Mouse (Mus musculus) layer of hippocampus, adult 11-12 months (tissue): ENCODE data around the gene Thpo.

Source experiments
- DNase-seq: peaks from one replicate; pipeline ENCODE4 v3.0.0; 2022; ENCODE audit warnings: low spot score

The Thpo gene

DNA sequence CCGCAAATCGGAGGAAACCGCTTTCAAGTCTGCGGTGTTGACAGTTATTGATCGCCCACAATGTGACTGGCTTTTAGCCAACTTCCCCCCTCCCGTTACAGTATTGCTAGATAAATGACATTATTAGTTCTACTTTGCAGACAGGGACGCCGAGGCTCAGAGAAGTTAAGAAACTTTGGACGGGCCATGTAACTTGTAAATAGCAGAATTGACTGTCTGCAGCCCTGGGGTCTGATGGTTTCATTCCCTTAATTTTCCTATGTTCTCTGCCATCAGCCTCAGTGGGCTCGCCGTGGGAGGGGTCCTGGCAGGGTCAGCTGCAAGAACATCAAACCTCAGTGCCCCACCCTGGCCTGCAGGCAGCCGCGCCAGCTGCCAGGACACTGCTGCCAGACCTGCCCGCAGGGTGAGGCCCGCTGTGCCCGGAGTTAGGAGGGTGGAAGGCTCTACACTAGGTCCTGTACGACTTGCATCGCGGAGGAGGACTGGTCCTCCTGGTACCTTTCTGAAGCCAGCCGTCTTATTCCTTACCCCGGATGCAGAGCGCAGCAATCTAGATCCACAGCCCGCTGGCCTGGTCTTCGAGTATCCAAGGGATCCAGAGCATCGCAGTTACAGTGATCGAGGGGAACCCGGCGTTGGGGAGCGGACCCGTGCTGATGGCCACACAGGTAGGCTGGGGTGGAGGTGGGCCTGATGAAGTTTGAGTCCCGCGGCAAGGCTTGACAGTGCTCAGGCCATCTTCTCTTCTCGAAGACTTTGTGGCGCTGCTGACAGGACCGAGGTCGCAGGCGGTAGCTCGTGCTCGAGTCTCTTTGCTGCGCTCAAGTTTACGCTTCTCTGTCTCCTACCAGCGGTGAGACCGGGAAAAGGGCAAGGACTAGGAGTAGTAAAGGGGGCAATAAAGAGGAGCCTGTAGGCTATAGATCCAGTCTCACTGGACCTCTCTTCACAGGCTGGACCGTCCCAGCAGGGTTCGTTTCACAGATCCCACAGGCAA lies at the start of gene Thpo:
TSS of gene Thpo (minus strand) at position 781 of the 1,000 bp plus-strand sequence.
- no peak for DNase-seq

DNA sequence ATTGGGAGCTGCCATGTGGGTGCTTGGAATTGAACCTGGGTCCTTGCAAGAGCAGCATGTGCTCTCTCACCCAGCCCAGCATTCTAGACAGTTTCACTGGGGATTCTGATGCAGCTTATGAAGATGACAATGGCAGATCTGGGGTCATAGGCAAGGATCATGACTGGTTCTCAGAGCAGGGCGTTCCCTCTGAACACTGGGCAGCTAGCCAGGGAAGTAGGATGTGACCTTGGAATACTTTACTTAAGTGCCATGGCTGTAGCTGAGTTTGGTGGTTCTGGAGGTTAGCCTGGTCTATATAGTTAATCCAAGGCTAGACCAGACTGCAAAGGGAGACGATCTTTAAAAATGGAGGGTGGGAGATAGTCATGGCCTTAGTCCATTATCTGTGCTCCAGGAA lies 49.6 kb upstream of the Thpo start:
- DNase-seq, result no peak

GRCm38 (mm10) chr16:20781101-20781630 lies 46.9 kb upstream of the Thpo start:
- no peak for DNase-seq

GRCm38 (mm10) chr16:20779846-20780245 lies 45.5 kb upstream of the Thpo start:
- peak; percentile 29 for DNase-seq

- DNase-seq, result no peak
These were observed 40.7 kb upstream of the Thpo start for GRCm38 (mm10) chr16:20775021-20775420.

- DNase-seq, result no peak
These were observed 30.9 kb upstream of the Thpo start for GRCm38 (mm10) chr16:20765244-20765643.

- DNase-seq, result peak; percentile 58
These were observed 27.4 kb upstream of the Thpo start for GRCm38 (mm10) chr16:20761681-20762080.

- no peak for DNase-seq
These were observed 23.1 kb upstream of the Thpo start for GRCm38 (mm10) chr16:20757385-20757784.

DNA sequence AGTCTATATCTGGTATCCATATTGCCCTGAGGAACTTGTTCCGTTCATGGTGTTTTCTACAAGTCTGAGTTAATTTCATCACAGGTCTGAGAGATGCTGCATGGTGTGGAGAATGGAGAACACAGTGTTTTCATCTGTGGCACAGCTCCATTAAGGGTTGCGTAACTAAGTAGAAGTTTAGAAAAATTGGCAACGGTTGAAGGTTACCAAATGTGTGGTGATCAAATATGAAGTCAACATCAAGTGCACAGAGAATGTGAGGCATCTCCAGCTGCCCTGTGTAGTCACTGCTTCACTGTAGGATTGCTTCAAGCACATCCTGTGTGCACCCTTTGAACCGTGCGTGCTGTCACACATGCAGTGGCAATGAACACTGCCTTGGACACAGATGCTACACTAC lies 21.7 kb upstream of the Thpo start:
- DNase-seq, result no peak

DNA sequence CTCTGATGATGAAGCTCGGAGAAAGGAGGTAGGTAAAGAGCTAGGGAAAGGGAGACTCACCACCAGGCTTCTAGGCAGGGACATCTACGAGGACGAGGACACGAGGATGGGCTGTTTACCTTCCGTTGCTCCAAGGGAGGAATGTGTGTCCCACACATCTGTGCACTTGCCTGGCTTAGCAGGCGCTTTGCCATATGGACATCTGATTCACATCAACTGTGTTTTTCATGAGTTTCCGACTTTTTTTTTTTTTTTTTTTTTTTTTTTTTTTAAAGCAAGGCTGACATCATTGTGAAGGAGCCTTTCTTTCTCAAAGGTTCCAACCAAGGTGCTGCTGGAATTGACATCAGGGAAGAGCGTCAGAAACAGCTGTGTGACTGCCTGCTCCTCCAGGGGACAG lies 16.2 kb upstream of the Thpo start:
- DNase-seq, result no peak

DNA sequence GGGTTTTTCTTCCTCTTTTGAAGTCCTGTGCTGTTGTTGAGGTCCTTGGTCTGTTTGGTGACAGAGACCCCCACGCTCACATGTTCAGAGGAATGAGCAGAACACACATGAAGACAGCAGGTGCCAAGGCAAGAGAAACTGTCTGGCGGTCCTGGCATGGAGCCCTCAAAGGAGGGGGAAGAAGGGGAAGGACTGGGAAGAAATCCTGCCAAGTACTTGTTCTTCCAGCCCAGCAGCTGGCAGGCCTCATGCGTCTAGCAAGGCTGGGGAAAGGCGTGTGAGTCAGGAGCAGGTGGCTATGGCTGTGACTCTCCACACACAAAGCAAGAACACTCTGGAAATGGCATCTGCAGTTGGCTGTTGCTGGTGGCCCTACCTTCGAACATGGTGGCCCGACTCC lies 12.3 kb upstream of the Thpo start:
- peak; percentile 79 for DNase-seq

GRCm38 (mm10) chr16:20739845-20740244 lies 5.5 kb upstream of the Thpo start:
- DNase-seq, result no peak

DNA sequence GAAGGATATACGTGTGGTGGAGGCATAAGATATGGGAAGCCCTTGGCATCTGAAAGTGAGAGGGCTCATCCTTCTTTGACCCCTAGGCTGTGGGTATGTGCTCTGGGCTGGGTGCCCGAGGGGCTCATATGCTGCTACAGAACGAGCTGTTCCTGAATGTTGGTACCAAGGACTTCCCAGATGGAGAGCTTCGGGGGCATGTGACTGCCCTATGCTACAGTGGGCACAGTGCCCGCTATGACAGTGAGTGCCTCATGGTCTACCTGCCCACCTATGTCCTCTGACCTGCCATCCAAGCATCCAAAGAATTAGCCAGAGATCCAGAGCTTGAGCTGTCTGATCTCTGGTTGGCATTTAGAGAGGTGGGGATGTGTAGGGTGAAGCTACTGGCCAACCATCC lies 2.5 kb upstream of the Thpo start:
- DNase-seq, result no peak

DNA sequence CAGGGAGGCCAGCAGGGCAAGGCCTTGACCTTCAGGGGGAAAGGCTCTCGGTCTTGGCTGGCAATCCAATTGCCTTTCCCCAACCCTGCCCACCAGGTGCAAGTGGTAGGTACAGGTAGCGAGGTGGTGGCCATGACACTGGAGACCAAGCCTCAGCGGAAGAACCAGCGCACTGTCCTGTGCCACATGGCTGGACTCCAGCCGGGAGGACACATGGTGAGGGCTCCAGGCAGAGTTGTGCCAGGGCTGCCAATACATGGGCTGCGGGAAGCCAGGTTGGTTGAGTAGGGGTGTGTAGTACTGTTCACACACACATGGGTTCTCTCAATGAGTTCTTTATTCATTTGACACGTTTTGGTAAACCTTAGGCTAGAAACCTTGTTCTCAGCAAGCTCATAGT lies 1.9 kb upstream of the Thpo start:
- no peak for DNase-seq

DNA sequence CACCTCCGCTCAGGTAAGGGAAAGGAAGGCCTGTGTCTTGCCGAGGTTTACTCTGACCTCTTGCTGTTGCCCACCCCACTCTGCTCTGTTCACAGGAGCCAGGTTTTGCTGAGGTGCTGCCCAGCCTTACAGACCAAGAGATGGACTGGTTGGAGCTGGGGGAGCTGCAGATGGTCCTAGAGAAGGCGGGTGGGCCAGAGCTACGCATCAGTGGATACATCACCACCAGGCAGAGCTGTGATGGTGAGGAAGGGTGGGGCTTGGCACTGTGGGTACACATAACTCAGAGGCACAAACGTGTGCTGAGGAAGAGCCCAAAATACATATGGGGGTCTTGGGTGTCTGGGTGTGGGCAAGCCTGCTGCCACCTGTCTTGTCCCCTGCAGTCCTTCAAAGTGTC lies 1.3 kb upstream of the Thpo start:
- DNase-seq, result no peak

DNA sequence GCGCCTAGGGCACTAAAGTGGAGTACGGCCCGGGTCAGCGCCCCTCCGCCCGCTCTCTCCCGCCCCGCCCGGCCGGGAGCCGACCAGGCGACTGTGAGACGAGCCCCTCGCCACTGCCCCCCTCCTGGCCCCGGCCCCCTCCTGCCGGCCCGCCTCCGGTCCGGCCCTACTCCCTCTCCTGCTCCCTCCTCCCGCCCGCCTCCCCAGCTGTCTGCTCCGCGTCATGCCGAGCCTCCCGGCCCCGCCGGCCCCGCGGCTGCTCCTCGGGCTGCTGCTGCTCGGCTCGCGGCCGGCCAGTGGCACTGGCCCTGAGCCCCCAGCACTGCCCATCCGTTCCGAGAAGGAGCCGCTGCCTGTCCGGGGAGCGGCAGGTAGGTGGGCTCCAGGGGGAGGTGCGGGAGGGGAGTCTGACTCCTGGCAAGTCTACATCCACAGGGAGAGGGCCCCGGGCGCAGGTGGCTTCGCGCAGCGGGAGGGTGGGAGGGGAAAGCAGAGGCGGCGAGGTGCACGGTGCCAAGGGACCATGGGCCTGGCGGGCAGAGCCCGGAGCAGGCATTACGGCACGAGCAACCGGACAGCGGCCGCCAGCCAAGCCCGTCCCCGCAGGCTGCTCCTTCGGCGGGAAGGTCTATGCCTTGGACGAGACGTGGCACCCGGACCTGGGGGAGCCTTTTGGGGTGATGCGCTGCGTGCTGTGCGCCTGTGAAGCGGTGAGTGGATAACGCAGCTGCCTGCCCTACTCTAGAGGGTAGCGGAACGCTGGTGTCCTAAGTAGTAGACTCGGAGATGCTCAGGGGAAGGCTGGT lies 1.2 kb downstream of the Thpo start, which contains the start of gene Chrd:
TSS of gene Chrd (plus strand) at position 203 of the 806 bp plus-strand sequence.
- no peak for DNase-seq

DNA sequence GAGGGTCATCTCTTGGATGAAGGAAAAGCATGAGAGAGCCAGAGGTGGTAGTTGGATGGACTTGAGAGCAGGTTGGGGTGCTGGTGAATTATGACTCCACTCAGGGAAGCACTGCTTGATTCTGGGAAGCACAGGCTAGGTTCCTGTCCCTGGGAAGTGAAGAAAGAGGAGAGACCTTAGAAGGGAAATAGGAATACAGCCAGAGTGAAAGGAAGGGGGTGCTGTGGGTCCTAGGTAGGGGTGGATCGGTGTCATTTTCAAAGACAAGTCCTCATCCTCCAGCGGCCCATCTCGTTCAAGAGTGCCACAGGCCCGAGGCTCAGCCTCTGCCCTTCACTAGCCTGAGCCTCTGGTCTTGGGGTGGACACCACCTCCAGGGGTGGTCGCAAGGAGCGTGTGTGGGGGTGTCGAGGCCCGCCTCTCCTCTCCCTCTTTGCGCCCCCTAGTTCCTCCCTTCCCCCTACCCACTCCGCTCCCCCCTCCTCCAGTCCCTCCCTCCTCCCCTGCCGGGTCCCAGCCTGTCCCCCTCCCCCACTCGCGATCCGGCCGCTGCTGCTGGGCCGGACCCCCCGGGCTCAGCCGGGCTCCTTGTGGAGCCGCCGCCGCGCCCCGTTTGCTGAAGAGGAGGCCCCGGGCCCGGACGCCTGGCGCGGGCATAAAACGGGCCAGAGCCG lies 1.9 kb downstream of the Thpo start:
- DNase-seq, result no peak

DNA sequence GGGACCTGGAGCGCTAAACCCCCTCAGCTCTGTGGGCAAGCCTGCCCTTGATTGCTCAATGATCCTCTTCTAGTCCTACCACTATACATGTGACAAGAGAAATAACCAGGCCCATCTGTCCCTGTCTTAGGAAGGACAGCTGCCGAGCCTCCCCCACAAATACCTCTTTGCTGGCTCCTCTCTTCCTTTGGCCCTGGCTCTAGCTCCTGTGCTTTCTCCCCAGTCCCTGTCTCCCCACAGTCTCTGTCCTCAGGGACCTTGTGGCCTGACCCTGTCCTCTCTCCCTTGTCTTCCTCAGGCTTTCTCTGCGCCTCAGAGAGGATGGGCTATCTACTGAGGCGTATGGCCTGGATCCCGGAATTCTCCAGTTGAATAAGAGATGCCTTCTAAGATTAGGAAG lies 2.6 kb downstream of the Thpo start:
- DNase-seq, result no peak

GRCm38 (mm10) chr16:20730293-20730711 lies 4.0 kb downstream of the Thpo start:
- DNase-seq, result no peak

GRCm38 (mm10) chr16:20726384-20726783 lies 7.9 kb downstream of the Thpo start:
- DNase-seq, result no peak

DNA sequence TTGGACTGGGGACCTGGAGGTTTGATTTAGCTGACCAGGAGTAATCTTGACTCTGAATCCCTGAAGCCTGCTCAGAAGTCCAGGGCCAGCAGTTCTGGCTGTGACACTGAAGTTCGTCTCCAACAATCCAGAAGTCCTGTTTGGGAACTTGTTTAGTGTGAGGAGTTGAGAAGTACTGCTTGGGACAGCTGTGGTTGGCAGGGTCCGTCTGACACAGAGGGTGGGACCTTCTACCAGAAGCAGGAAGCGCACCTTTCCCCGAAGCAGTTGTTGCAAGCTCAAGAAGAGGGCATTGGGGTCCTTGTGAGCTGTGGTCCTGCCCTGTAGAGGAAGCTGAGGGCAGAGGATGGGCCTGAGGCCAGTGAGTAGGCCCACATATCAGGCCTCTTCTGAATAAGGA lies 8.6 kb downstream of the Thpo start:
- no peak for DNase-seq

- no peak for DNase-seq
These were observed 9.0 kb downstream of the Thpo start for GRCm38 (mm10) chr16:20725321-20725720.
